Mouse (Mus musculus): Measurements from ENCODE around the gene Eif2s1. TPM values are rescaled to one million over a fixed set of nuclear protein-coding genes. Genes with fewer than 3 reads are reported as not detected.

The Eif2s1 gene
- polyA plus RNA-seq, 1 experiment from 2014 or later, result 185 TPM

Other genes with a start within 250 kb of the Eif2s1 start
- gene Fam71d, start 170.3 kb upstream of the Eif2s1 start, polyA plus RNA-seq (2014; fragmentation: Nextera tagmentation; extraction: Ambion mirVana), result not detected in 2 replicates
- gene Mpp5, start 112.9 kb upstream of the Eif2s1 start, polyA plus RNA-seq (2014; fragmentation: Nextera tagmentation; extraction: Ambion mirVana), result 19.7 and 24.3 TPM in 2 replicates
- 94.7 and 108 TPM in 2 replicates for gene Atp6v1d, start 181 bp upstream of the Eif2s1 start, polyA plus RNA-seq (2014; fragmentation: Nextera tagmentation; extraction: Ambion mirVana)
- gene Plek2, start 45.1 kb downstream of the Eif2s1 start, polyA plus RNA-seq (2014; fragmentation: Nextera tagmentation; extraction: Ambion mirVana), result 10.6 and 13.1 TPM in 2 replicates
- gene Tmem229b, start 145.8 kb downstream of the Eif2s1 start, polyA plus RNA-seq (2014; fragmentation: Nextera tagmentation; extraction: Ambion mirVana), result 1.6 and 1.8 TPM in 2 replicates
- gene Plekhh1, start 167.3 kb downstream of the Eif2s1 start, polyA plus RNA-seq (2014; fragmentation: Nextera tagmentation; extraction: Ambion mirVana), result 2.7 and 3.8 TPM in 2 replicates
- gene Pigh, start 227.8 kb downstream of the Eif2s1 start, polyA plus RNA-seq (2014; fragmentation: Nextera tagmentation; extraction: Ambion mirVana), result 17.7 and 19.0 TPM in 2 replicates